Mouse (Mus musculus) limb, embryonic 15.5 days (tissue): Measurements from ENCODE around the gene Prrt3. TPM values are rescaled to one million over a fixed set of nuclear protein-coding genes. Genes with fewer than 3 reads are reported as not detected.

ENCODE experiments used
- ATAC-seq: fragments of 200-750 bp; cut with Nextera tagmentation; 2 replicates; pipeline ENCODE4 v1.8.0; 2017; ENCODE audit warnings: low read depth, moderate TSS enrichment; ENCODE audit not compliant: insufficient number of reproducible peaks, low FRiP score, low TSS enrichment
- H3K27ac ChIP-seq: fragments of 300-500 bp; sonication (generic); 2 replicates; pipeline ENCODE4 v1.5.1; 2015; ENCODE audit warnings: moderate library complexity, mild to moderate bottlenecking, inconsistent platforms
- H3K27me3 ChIP-seq: fragments of 300-500 bp; sonication (generic); 2 replicates; pipeline ENCODE4 v1.6.1; 2015; ENCODE audit warnings: inconsistent platforms
- H3K36me3 ChIP-seq: fragments of 300-500 bp; sonication (generic); 2 replicates; pipeline ENCODE4 v1.6.1; 2015; ENCODE audit warnings: inconsistent platforms
- H3K4me1 ChIP-seq: fragments of 300-500 bp; sonication (generic); 2 replicates; pipeline ENCODE4 v1.6.1; 2015; ENCODE audit warnings: inconsistent platforms
- H3K4me2 ChIP-seq: fragments of 300-500 bp; sonication (generic); 2 replicates; pipeline ENCODE4 v1.6.1; 2015; ENCODE audit warnings: mild to moderate bottlenecking, inconsistent platforms
- H3K4me3 ChIP-seq: fragments of 300-500 bp; sonication (generic); 2 replicates; pipeline ENCODE4 v1.5.1; 2015; ENCODE audit warnings: mild to moderate bottlenecking, inconsistent platforms
- H3K9ac ChIP-seq: fragments of 300-500 bp; sonication (generic); 2 replicates; pipeline ENCODE4 v1.6.1; 2015; ENCODE audit warnings: inconsistent platforms
- H3K9me3 ChIP-seq: fragments of 300-500 bp; sonication (generic); 2 replicates; pipeline ENCODE4 v1.6.1; 2016; ENCODE audit warnings: inconsistent platforms
- whole genome bisulfite sequencing: fragments of 180-500 bp; shearing (Covaris S2); methylation state at CpG from one replicate; pipeline ENCODE4 v1.1.7; 2015; 5-methylcytosine and 5-hydroxymethylcytosine counted together
- polyA plus RNA-seq: library from polyadenylated mRNA; unstranded; fragments of >200 nt; fragmentation: Nextera tagmentation; extraction: Ambion mirVana; gene quantifications from 2 replicates; pipeline ENCODE4 v1.2.1, GENCODE M21; 2015

Prrt3 gene
- polyA plus RNA-seq, 1 experiment from 2014 or later, result 0.44 TPM

- H3K9ac ChIP-seq, result no peak overlapping the region
- no peaks in the 10 kb centered on the region for H3K4me1 ChIP-seq
- no peak overlapping the region for H3K4me3 ChIP-seq
- no peaks in the 10 kb centered on the region for H3K9me3 ChIP-seq
- H3K27me3 ChIP-seq, result no peaks in the 10 kb centered on the region
- ATAC-seq, result 0 out of 2 replicates have a peak, but pooled peaks have one; percentile 43
- H3K36me3 ChIP-seq, result peaks cover 11% of the 10 kb centered on the region
- no peak overlapping the region for H3K27ac ChIP-seq
- no peak overlapping the region for H3K4me2 ChIP-seq
- WGBS, result 49% methylated on average over 5 of the region's 5 CpGs
These were observed 7.2 kb upstream of the Prrt3 start for GRCm38 (mm10) chr6:113508947-113509280.

- Histone ChIP-seq H3K4me3 (no peak overlapping the region), H3K4me1 (no peaks in the 10 kb centered on the region), H3K27ac (no peak overlapping the region), H3K9me3 (no peaks in the 10 kb centered on the region), H3K36me3 (peaks cover 6% of the 10 kb centered on the region), H3K9ac (no peak overlapping the region), H3K4me2 (no peak overlapping the region), H3K27me3 (no peaks in the 10 kb centered on the region)
- ATAC-seq, result peak; percentile 53
- WGBS, result 58% methylated on average over 7 of the region's 7 CpGs
These were observed 6.7 kb upstream of the Prrt3 start for GRCm38 (mm10) chr6:113508272-113508946.

GRCm38 (mm10) chr6:113507130-113507529 is 5.4 kb upstream of the Prrt3 start:
- no peak for ATAC-seq
- no peak overlapping the region for H3K4me2 ChIP-seq

GRCm38 (mm10) chr6:113505689-113506088 is 4.0 kb upstream of the Prrt3 start:
- peaks cover 14% of the 10 kb centered on the region for H3K27me3 ChIP-seq
- no peak overlapping the region for H3K9ac ChIP-seq
- no peak overlapping the region for H3K27ac ChIP-seq
- WGBS, result 64% methylated on average over 1 of the region's 1 CpGs
- H3K4me1 ChIP-seq, result peaks cover 7% of the 10 kb centered on the region
- H3K4me2 ChIP-seq, result no peak overlapping the region
- no peaks in the 10 kb centered on the region for H3K36me3 ChIP-seq
- no peaks in the 10 kb centered on the region for H3K9me3 ChIP-seq
- no peak overlapping the region for H3K4me3 ChIP-seq
- ATAC-seq, result no peak

More at GRCm38 (mm10) chr6:113507130-113507529, 5.4 kb upstream of the Prrt3 start:
- H3K27me3 ChIP-seq, result no peaks in the 10 kb centered on the region
- H3K27ac ChIP-seq, result no peak overlapping the region
- no peak overlapping the region for H3K9ac ChIP-seq
- H3K4me3 ChIP-seq, result no peak overlapping the region
- H3K9me3 ChIP-seq, result no peaks in the 10 kb centered on the region
- no peaks in the 10 kb centered on the region for H3K4me1 ChIP-seq
- 0 out of 2 replicates have a peak, but pooled peaks cover 3% of the 10 kb centered on the region for H3K36me3 ChIP-seq

- Histone ChIP-seq H3K36me3 (no peaks in the 10 kb centered on the region), H3K4me1 (peaks cover 7% of the 10 kb centered on the region), H3K9ac (no peak overlapping the region), H3K27ac (no peak overlapping the region), H3K4me2 (no peak overlapping the region), H3K4me3 (no peak overlapping the region), H3K9me3 (no peaks in the 10 kb centered on the region), H3K27me3 (peaks cover 28% of the 10 kb centered on the region)
- 83% methylated on average over 2 of the region's 2 CpGs for WGBS
- ATAC-seq, result no peak
These were observed 1.1 kb upstream of the Prrt3 start for GRCm38 (mm10) chr6:113502801-113503200.

- Histone ChIP-seq H3K27me3 (peaks cover 56% of the 10 kb centered on the region), H3K4me3 (no peak overlapping the region)
- ATAC-seq, result no peak
These were observed 2.4 kb downstream of the Prrt3 start for GRCm38 (mm10) chr6:113499346-113499745.

GRCm38 (mm10) chr6:113495071-113495675 is 6.6 kb downstream of the Prrt3 start:
- WGBS, result 35% methylated on average over 28 of the region's 28 CpGs

More at GRCm38 (mm10) chr6:113499346-113499745, 2.4 kb downstream of the Prrt3 start:
- no peak overlapping the region for H3K4me2 ChIP-seq
- H3K9me3 ChIP-seq, result no peaks in the 10 kb centered on the region
- 71% methylated on average over 6 of the region's 6 CpGs for WGBS
- no peak overlapping the region for H3K27ac ChIP-seq
- no peaks in the 10 kb centered on the region for H3K36me3 ChIP-seq
- H3K4me1 ChIP-seq, result peaks cover 21% of the 10 kb centered on the region
- no peak overlapping the region for H3K9ac ChIP-seq

GRCm38 (mm10) chr6:113494258-113494788 is 7.4 kb downstream of the Prrt3 start:
- H3K4me2 ChIP-seq, result peak overlapping the region; percentile 60
- H3K36me3 ChIP-seq, result peaks cover 5% of the 10 kb centered on the region; the same call in 1 of the 2 replicates
- H3K9ac ChIP-seq, result no peak overlapping the region
- peaks cover 15% of the 10 kb centered on the region for H3K4me1 ChIP-seq
- H3K27ac ChIP-seq, result no peak overlapping the region
- peak; percentile 62; the same call in 1 of the 2 replicates for ATAC-seq
- peak overlapping the region; percentile 41 for H3K4me3 ChIP-seq
- WGBS, result 1% methylated on average over 54 of the region's 54 CpGs
- H3K27me3 ChIP-seq, result peaks cover 32% of the 10 kb centered on the region
- no peaks in the 10 kb centered on the region for H3K9me3 ChIP-seq

More at GRCm38 (mm10) chr6:113495071-113495675, 6.6 kb downstream of the Prrt3 start:
- Histone ChIP-seq H3K27me3 (peaks cover 38% of the 10 kb centered on the region), H3K36me3 (no peaks in the 10 kb centered on the region), H3K27ac (no peak overlapping the region), H3K9ac (no peak overlapping the region), H3K4me3 (peak overlapping the region; percentile 41), H3K4me2 (peak overlapping the region; percentile 60), H3K9me3 (no peaks in the 10 kb centered on the region), H3K4me1 (peaks cover 15% of the 10 kb centered on the region)
- ATAC-seq, result no peak

- no peak overlapping the region for H3K4me3 ChIP-seq
- H3K4me1 ChIP-seq, result peaks cover 17% of the 10 kb centered on the region
- H3K9ac ChIP-seq, result no peak overlapping the region
- H3K4me2 ChIP-seq, result no peak overlapping the region
- peaks cover 6% of the 10 kb centered on the region; the same call in 1 of the 2 replicates for H3K36me3 ChIP-seq
- no peaks in the 10 kb centered on the region for H3K9me3 ChIP-seq
- peaks cover 23% of the 10 kb centered on the region for H3K27me3 ChIP-seq
- H3K27ac ChIP-seq, result no peak overlapping the region
- WGBS, result 75% methylated on average over 24 of the region's 24 CpGs
- ATAC-seq, result no peak
These were observed 9.4 kb downstream of the Prrt3 start for GRCm38 (mm10) chr6:113492101-113492864.

- no peak overlapping the region for H3K27ac ChIP-seq
- no peak overlapping the region for H3K4me2 ChIP-seq
- no peaks in the 10 kb centered on the region for H3K9me3 ChIP-seq
- ATAC-seq, result no peak
- peaks cover 6% of the 10 kb centered on the region; the same call in 1 of the 2 replicates for H3K36me3 ChIP-seq
- peaks cover 8% of the 10 kb centered on the region; the same call in 1 of the 2 replicates for H3K4me1 ChIP-seq
- no peak overlapping the region for H3K9ac ChIP-seq
- H3K27me3 ChIP-seq, result 0 out of 2 replicates have a peak, but pooled peaks cover under 1% of the 10 kb centered on the region
- 91% methylated on average over 14 of the region's 14 CpGs for WGBS
- no peak overlapping the region for H3K4me3 ChIP-seq
These were observed 12.3 kb downstream of the Prrt3 start for GRCm38 (mm10) chr6:113489410-113489809.

- H3K4me3 ChIP-seq, result no peak overlapping the region
- 0 out of 2 replicates have a peak overlapping the region, but pooled peaks have one; percentile 51 for H3K27ac ChIP-seq
- H3K9ac ChIP-seq, result no peak overlapping the region
- peaks cover 9% of the 10 kb centered on the region for H3K27me3 ChIP-seq
- ATAC-seq, result no peak
- H3K9me3 ChIP-seq, result no peaks in the 10 kb centered on the region
- H3K4me1 ChIP-seq, result peaks cover 23% of the 10 kb centered on the region
- 10% methylated on average over 7 of the region's 7 CpGs for WGBS
- H3K36me3 ChIP-seq, result peaks cover 6% of the 10 kb centered on the region; the same call in 1 of the 2 replicates
- no peak overlapping the region for H3K4me2 ChIP-seq
These were observed 14.6 kb downstream of the Prrt3 start for GRCm38 (mm10) chr6:113487125-113487576.
